Mouse (Mus musculus) adrenal gland, postnatal 14 days (tissue): ENCODE measurements around the gene St8sia1. TPM values are rescaled to one million over a fixed set of nuclear protein-coding genes. Genes with fewer than 3 reads are reported as not detected.

Experiments used
- DNase-seq: peaks from one replicate; pipeline ENCODE4 v3.0.0; 2021; ENCODE audit warnings: mixed read lengths
- total RNA-seq: library from RNA; stranded (reverse); gene quantifications from 2 replicates; pipeline ENCODE4 v1.2.3, GENCODE M21; 2021

Gene St8sia1
- total RNA-seq, 1 experiment from 2014 or later, result 1.9 TPM

GRCm38 (mm10) chr6:142865199-142865598 lies 99.1 kb downstream of the St8sia1 start:
- no peak for DNase-seq

- DNase-seq, result no peak
Observed at GRCm38 (mm10) chr6:142863881-142864280, 100.4 kb downstream of the St8sia1 start.

DNA sequence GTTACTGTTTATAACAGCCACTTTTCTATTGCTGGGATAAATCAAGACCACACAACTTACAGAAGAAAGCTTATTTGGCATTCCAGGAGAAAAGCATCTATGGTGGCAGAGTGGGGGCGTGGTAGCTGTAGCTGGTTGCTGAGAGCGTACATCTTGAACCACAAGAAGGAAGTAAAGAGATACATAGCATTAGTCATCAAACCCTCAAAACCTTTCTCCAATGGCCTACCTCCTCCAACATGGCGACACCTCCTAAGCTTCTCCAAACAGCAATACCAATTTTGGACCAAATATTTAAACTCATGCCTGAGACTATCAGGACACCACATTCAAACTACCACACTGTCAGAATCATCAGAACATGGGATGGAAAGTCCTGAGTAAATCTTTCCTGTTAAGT lies 102.0 kb downstream of the St8sia1 start:
- DNase-seq, result no peak

DNA sequence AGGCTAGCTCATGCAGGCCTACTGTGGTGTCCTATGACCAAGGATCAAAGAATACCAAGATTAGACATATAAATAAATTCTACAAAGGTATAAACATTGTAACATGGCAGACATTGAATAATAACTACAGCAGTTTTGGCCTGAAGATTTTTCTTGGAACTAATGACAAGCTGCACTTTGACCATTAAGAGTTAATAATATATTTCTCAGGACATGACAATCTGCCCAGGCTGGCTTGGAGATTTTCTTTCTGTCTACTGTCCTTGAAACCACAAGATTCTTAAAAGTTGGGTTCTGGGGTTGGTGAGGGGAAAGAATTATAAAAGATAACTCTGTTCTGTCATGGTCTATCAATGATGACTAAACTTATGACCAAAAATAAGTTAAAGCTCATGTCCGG lies 103.9 kb downstream of the St8sia1 start:
- no peak for DNase-seq

- DNase-seq, result no peak
Observed at GRCm38 (mm10) chr6:142859946-142860345, 104.3 kb downstream of the St8sia1 start.

DNA sequence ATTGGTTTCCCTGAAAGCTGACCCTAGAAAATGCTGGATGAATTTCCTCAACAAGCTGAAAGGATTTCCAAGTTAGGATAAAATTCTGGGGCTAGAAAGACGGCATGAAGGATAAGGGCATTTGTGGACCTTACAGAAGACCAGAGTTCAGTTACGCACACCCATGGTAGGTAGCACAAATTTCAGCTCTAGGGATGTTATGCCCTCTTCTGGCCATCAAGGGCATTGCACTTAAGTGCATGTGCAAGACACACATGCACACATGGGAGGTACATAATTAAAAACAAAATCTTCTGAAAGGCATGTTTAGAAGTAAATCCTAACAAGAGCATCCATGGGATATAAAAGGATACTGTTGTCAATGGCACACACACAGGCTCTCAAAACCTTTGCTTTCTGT lies 105.3 kb downstream of the St8sia1 start:
- no peak for DNase-seq

DNA sequence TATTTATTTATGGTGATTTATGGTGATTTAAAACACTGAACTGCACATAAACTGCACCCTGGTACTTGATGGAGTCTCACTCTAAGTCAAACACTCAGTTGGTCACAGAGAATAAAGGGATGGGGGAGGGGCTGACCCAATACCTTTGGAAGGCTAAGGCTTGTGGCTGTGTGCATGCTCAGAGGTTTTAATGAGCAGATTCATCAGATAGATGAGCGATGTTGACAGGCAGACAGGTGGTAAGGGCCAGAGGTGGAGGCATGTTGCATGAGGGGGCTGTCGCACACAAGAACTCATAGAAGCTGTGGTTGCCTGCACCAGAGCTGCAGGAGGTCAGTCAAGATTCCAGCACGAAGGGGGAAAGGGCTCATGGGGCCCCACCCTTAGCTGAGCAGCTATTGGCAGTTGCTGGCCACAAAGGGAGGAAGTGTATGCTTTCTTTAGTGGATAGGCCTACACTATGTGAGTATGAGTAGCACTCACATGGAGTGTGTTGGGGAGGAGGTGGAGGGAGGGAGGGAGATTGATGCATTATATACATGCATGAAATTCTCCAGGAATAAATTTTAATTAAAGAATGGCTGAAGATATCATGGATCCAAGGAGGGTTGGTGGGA lies 107.9 kb downstream of the St8sia1 start:
- no peak for DNase-seq

GRCm38 (mm10) chr6:142855761-142856160 lies 108.5 kb downstream of the St8sia1 start:
- DNase-seq, result no peak

DNA sequence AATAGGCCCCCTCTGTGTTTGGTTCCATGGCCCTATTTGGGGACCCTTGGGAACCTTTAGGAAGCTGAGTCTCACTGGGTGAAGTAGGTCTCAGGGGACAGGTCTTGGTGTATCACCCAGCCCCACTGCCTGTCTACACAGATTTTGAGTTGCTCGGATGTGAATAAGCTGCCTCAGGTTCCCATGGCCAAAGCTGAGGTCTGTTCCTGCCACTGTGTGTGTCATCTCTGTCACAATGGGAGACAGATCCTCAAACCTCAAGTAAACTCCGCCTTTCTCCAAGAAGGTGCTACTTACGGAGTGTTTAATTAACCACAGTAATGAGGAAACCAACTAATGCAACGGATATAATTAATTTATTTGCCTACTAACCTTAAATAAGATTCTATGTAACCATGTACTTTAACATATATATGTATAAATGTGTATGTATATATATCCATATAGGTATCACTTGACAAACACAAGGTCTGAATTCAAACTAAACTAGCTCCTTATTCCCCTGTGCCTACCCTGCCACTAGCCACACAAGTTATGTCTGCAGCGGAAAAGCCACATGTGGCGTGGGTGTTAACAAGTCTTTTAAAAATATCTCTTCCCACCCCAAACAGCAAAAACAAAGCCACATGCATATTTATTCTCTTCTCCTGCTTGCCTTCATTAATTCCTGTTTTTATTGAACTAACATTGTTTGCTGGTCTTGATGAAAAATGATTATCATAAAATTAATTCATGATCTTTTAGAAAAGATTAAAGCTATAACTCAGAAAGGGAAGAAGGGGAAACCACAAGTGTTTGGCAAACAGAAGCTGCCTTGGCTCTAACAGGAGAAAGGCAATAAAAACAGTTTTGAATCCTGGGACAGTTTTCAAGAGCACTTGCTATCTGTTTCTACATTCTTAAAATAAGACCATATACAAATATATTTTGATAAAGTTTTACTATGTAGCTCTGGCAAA lies 111.6 kb downstream of the St8sia1 start:
- DNase-seq, result no peak

DNA sequence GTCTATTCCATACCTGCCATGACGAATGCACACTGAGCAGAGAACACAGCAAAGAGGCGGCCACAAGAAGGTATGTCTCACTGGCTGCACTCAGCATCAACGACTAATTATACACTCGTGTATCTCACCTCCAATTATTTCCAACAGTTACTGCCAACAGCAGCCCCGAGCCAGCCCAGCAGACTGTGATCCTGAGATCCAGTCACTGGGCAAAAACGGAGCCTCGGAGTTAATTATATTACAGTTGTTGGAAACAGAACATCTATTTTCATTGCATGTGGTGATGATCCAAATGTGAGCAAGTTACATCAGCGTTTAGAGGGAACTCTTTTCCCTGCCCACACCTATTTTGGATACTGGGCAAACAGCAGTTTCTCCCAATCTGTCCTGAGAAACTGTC lies 113.8 kb downstream of the St8sia1 start:
- no peak for DNase-seq

GRCm38 (mm10) chr6:142849326-142849725 lies 114.9 kb downstream of the St8sia1 start:
- no peak for DNase-seq

DNA sequence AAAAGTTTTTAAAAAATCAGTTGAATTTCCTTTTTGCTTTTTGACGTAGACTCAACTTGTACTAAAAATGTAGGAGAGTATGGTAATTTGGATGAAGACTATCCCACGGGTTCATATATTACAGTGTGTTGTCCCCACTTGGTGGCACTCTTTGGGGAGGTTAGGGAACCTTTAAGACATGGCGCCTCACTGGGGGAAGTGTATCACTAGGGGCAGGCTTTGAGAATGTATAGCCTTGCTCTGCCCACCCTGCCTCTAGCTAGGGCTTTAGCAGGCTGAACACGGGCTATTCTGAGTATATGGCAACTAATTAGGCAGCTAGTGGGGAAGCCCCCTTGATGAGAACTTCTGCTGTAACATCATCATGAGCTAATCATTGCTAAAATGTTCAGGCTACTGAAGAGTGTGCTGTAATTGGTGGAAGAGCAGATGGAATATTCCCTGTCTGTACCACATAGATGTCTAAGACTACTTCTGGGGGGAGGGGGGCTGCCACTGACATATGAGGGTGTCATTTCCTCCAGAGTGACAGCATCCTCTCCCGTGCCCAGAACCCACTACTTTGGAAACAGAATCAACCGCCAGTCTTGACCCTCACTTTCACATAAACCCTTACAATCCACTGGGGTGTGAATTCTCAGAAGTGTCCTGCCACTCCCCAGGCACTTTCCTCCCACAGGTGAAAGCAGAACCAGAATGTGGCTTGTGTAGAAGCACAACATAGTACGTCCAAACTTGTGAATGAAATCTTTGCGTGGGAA lies 116.2 kb downstream of the St8sia1 start:
- no peak for DNase-seq

- DNase-seq, result no peak
Observed at GRCm38 (mm10) chr6:142846855-142847254, 117.4 kb downstream of the St8sia1 start.

DNA sequence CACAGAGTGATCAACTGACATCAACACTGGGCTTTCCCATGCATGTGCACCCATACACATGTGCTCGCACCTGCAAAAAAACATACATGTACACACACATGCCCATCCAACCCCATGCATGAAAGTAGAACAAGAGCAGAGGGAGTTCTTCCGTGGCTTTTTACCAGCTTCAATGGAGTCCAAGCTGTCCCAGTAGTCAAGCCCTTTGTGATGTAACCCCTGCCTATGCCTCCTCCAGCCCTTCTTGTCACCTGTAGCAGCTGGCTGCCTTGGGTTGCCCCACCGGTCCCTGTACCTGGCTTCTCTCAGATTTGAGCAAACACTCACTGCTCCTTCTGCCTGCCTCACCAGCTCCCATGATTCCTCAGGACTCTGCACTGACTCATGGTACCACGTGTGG lies 119.2 kb downstream of the St8sia1 start:
- no peak for DNase-seq

- DNase-seq, result no peak
Observed at GRCm38 (mm10) chr6:142844061-142844460, 120.2 kb downstream of the St8sia1 start.

DNA sequence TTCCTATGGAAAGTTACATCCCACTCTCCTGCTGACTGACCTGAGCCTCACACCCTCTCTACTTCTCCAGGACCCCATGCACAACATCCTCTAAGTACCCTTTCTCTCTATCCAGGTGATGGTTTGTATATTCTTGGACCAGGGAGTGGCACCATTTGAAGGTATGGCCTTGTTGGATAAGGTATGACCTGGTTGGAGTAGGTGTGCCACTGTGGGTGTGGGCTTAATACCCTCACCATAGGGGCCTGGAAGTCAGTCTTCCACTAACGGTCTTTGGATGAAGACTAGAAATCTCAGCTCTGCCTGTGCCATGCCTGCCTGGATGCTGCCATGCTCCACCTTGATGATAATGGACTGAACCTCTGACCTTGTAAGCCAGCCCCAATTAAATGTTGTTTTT lies 125.8 kb downstream of the St8sia1 start:
- no peak for DNase-seq

GRCm38 (mm10) chr6:142837326-142837725 lies 126.9 kb downstream of the St8sia1 start:
- DNase-seq, result no peak

DNA sequence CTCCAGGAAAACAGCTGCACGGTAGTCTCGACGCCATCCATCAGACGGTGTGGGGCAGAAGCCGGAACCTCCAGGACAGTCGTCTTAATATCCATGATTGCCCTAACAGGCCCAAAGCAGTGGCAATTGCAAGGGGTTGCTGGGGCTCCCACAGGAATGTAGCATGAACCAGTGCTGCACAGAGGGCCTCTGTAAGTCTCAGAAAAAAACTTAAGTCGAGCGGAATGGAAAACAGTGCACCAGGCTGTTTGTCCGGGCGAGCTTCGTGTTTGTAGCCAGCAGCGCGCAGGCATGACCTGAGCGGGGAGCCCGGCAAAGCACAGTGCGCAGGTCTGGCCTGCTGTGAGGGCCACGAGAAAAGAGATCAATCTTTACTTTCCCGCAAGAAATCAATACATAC lies 128.5 kb downstream of the St8sia1 start:
- DNase-seq, result no peak

GRCm38 (mm10) chr6:142834911-142835310 lies 129.3 kb downstream of the St8sia1 start:
- DNase-seq, result no peak

- no peak for DNase-seq
Observed at GRCm38 (mm10) chr6:142831706-142832105, 132.5 kb downstream of the St8sia1 start.

DNA sequence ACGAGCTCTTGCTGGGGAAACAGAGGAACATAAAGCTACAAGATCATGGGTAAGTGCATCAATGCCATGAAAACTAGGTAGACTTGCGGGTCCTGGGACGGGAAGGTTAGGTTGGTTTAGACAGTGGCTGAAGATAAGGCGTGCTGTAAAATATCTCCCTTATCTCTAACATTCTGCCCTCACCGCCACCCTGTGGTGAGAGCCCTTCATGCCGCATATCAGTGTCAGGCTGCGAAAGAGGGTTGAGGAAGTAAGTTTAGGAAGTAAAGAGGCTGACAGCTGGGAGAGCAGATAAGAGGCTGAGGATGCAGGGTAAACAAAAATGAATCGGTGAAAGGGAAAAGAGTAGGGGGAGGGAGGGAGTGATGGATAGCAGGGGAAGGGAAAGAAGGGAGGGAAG lies 133.0 kb downstream of the St8sia1 start:
- DNase-seq, result no peak

DNA sequence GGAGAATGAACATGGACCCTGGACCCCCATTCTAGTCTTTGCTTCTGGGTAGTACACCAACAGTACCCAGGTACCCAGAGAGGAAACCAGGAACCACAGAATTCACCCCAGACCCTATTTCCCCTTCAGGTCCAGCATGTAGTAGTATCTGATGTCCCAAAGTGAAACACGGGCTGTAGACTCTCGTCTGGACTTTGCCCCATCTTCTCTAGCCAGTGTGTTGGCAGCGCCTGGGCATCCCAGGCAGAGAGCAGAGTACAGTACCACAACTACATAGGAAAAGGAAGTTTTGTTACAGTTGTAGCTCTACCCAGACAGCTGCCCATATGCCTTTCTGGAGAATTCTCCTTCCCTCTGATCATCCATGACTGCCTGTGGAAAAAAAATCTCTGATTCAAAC lies 134.0 kb downstream of the St8sia1 start:
- no peak for DNase-seq

- DNase-seq, result no peak
Observed at GRCm38 (mm10) chr6:142825449-142825848, 138.8 kb downstream of the St8sia1 start.
